Mouse (Mus musculus): ENCODE results near the gene Ell.

- TF ChIP-seq MYOG (IDR thresholded peaks at IDR 0.05; ENCODE audit: control insufficient read depth in 1 of 3, insufficient read depth in 1 of 3, insufficient read length in 2 of 3, low read depth in 2 of 3) (no peak), USF1 (IDR thresholded peaks at IDR 0.05; ENCODE audit: low read depth) (no peak), REST (IDR thresholded peaks at IDR 0.05; ENCODE audit: insufficient read depth, insufficient read length) (no peak), MYOD1 (IDR thresholded peaks at IDR 0.05; ENCODE audit: control insufficient read depth in 1 of 3, insufficient read length in 2 of 3, low read depth in 2 of 3) (peak in 1 of 3 experiments; percentile 31), TCF12 (IDR thresholded peaks at IDR 0.05; ENCODE audit: insufficient read depth, poor library complexity, severe bottlenecking) (no peak)
These were observed 24.6 kb downstream of the Ell start for GRCm38 (mm10) chr8:70563763-70564387.
